Mouse (Mus musculus) induced T-regulatory cell, adult 2 months (primary cell): ENCODE data around the gene Slc7a5.

Experiments
- DNase-seq: peaks from one replicate; pipeline ENCODE4 v3.0.0-alpha.2; 2012; ENCODE audit warnings: low read depth

Slc7a5 gene

DNA sequence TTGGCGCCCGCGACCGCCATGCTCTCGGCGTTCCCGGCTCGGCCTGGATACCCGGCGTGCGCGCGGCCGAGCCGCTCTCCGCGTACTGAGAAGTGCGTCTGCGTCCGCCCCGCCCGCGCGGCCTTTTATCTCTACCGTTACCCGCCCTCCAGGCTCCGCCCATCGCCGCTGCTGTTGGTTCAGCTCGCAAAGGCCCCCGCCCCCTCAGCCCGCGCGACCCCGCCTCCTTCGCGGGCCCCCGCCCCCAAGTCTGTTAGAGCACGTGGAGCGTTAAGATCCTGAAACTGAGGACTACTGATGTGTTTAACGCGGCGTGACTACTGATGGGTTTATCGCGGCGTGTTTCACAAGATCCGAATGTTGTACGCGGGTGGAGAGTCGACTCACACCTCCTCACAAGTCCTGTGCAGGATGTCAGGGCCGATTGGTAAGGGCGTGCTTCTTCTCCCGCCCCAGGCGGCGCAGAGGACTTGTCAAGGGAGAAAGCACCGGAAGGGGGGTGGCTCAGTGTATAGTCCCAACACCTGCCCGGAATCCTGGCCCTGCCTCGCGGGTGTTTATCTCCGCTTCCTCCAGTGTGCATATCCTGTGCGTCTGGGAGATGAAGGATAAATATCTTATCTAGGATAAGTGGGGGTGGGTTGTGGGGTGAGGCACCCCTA lies at the start of gene Slc7a5:
TSS of gene Slc7a5 (minus strand) at position 108 of the 662 bp plus-strand sequence.
- DNase-seq: peak; percentile 98

DNA sequence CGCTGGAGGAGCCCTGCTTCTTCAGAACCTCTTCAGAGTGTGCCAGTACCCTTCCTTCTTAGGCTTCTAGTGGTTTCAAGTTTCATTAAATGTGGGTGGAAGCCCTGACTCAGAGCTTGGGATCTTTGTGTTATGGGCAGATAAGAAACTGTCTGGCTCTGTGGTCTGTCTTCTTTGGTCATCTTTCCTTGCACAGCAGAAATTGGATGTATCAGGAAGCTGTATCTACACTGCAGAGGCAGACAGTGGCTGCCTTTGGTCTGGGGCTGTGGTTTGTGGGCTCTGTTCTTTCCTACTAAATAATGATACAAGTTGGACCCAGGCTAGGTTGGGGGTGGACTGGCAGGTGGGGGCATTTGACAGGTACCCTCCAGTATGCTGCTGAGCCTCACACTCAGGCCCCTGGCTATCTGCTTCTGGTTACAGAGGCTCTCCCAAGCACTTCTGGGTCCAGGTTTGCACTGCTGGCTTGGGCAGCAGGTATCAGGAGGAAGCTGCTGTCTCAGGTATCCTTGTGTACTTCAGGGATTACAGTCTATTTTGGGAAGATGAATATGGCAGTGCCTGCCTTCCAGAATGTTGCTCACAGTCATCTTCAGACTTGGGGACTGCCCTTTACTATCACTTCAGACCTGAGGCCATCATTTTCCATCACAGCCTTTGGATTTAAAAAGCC lies 48.5 kb upstream of the Slc7a5 start:
- no peak for DNase-seq

DNA sequence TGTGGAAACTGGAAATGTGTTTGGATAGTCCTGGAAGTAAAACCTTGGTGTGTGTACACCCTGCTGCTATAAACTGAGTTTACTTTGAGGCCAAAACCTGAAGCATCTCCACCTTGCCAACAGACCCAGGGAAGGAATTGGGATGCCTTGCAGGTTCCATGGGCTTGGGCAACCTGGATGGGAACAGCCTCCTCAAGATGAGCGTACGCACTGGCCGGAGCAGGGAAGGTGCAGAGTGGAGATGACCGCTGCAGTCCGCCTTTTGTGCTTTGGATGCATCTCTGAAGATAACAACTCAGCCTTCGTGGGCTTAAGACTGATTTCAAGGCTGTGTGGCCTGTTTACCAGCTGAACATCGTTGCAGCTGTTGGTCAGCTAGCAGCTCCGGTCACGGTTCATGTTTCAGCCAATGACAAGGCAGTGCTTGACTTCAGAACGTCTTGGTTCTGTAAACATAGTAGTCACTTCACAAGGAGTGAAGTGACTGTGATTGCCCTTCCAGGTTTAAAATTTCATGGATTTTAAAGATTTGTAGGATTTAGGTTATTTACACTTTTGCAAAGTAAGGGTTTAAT lies 47.6 kb upstream of the Slc7a5 start:
- no peak for DNase-seq

DNA sequence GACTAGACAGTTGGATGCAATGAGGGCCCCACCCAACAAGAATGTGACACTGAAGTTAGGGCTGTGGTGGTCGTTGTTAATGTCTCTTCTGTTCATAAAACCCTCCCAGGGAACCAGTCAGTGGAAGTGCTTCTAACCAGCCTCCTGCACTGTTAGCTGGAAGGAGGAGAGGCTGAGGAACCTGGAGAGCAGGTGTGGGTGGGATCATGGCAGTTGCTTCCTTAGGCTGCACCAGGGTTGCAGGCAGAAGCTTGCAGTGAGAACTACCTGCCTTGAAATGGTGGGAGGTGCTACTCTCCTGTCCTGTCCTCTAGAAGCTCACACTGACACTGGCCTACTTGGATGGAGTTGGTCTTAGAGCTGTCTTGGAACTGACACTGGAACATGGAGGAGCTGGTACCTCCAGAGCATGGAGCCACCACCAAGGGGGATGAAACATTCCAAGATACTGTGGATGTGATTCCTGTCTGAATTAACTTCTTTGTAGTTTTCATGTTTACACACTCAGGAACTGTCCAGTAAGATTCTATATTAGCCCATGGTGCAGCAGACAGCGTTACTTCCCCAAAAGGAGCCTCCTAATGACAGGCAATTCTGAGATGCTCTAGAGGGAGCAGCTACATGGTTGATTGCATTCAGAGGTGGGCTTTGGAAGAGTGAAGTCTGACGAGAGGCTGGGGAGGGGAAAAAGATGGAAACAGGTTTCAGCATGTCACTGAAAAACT lies 46.5 kb upstream of the Slc7a5 start:
- no peak for DNase-seq

DNA sequence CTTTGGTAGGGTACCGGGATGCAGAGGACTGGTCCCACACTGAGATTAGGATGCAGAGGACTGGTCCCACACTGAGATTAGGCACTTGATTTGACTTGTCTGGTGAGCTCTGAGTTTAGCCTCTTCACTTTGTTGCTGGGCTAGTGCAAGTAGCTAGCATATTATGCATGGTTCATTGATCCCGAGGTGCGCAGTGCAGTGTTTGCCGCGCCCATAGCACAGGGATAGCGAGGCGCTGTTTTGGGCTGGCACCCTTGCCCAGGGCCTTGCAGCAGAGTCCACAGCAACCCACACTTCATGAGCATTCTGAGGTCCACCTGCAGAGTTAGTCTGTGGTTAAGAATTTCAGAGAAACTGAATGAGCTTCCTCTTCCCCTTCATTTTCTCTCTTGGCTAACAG lies 45.3 kb upstream of the Slc7a5 start:
- no peak for DNase-seq

DNA sequence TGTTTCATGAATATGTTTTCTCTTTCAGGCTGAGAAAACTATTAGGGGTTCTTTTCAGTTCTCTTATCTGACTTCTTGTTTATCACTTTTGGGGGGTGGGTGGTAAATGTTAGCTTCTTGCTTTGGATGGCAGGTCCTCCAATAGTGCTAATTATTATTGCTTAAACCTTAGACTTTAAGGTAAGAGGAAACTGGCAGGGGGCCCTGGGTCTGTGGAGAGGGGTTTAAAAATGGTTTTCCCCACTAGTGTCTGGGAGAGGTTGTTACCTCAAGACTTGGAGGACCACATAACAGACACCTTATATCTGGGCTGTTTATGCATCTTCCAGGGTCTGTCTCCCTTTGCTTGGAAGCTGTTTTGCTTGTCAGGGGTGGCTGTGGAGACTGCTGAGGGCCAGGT lies 44.6 kb upstream of the Slc7a5 start:
- DNase-seq: no peak

DNA sequence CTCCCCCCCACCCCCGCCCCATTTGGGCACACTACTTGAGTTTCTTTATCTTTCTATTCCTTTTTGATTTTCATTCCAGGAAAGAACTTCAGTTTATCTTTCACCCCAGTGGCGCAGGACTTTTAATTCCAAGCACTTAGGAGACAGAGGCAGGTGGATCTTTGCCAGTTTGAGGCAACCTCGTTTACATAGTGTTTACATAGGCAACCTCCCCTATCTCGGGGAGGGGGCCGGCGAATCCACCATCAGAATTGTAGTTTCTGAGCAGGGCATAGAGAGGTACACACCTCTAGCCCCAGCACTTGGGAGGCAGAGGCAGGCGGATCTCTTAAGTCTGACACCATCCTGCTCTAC lies 44.1 kb upstream of the Slc7a5 start:
- DNase-seq: no peak

DNA sequence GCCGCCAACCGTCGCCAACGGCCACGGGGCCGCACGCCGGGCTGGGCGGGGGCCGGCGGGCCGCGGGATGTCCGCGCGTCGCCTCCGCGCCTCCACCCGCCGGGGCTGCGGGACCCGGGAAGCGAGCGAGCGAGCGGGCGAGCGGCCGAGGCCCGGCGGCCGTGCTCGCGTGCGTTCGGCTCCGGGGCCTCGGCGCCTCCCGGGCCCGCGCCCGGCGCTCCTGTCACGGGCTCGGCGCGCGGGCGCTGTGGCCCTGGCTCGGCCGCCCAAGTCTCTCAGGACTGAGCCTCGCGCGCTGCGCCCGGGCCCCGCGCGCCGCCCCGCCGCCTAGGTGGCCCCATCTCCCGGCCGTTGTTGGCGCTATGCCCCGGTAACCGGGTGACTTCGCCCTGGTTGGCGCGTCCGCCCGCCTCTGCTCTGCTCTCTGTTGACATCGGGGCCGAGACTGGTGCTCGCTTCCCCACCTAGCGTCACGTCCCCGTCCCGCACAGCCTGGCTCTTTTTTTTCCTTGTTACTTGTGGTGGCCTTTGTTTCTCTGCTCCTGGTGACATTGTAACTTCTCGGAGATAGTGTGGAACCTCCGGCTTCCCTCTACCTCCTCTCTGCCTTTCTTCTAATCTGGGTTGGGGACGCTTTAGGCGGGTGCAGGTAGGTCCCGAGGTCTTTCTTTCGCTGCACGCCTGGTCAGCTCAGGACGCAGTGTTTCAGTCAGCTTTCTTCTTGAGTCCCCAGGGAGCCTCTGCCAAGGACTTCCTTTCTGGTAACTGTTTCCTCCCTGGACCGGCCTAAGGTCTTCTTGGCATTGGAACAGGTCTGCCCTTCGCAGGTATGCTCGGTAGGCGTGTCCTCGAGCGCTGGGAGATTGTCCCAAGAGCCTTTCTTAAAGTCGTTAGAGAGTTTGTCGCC lies 43.5 kb upstream of the Slc7a5 start:
- DNase-seq: peak; percentile 67

DNA sequence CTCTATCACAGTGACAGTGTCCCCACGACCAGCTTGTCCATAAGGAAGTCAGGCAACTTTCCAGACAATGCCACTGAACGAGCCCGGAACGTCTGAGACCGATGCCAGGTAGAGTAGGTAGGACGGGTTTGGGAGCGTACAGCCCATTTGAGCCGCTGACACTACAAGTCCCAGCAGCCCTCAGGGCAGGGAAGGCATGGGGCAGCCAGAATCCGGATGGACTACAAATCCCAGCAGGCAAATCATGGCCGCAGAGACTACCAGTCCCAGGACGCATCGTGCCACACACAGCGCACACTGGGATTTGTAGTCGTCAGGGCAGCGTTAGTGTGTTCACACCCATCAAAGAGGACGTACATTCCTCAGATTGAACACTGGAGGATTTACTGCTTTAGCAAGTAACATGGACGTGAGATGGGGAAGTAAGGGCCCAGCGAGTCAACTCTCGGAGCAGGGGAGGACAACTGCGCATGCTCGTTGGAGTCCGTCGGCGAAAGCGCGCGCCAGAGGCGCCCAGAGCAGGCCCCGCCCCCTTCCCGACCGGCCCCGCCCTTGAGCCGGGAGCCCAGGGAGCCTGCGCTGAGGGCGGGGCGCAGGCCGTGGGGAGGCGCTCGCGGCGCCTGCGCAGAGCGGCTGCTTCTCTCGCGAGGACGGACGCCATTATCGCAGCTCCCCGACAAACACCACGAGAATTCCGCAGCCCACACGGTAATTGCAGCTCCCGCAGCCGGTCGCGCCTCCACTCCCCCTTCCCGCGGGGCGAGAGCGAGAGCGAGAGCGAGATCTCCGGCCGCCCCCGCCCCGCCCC lies 42.7 kb upstream of the Slc7a5 start:
- peak; percentile 99 for DNase-seq

DNA sequence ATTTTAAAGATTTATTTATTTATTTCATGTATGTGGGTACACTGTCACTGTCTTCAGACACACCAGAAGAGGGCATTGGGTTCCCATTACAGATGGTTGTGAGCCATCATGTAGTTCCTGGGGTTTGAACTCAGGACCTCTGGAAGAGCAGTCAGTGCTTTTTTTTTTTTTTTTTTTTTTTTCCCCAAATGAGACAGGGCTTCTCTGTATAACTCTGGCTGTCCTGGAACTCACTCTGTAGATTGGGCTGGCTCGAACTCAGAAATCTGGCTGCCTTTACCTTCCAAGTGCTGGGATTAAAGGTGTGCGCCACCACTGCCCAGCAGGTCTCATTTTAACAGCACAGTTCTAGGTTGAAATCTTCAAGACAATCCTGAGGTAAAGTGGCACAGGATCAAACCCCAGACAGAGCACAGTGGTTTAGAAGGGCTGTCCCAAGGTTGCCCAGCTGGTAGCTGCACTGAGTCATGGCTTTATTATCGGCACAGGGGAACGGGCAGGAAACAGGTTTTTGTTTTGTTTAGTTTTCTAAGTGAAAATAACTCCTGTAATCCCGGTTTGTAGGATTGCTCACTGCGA lies 41.8 kb upstream of the Slc7a5 start, which contains the start of gene Banp:
TSS of gene Banp (plus strand) at position 529 of the 579 bp plus-strand sequence.
- no peak for DNase-seq

DNA sequence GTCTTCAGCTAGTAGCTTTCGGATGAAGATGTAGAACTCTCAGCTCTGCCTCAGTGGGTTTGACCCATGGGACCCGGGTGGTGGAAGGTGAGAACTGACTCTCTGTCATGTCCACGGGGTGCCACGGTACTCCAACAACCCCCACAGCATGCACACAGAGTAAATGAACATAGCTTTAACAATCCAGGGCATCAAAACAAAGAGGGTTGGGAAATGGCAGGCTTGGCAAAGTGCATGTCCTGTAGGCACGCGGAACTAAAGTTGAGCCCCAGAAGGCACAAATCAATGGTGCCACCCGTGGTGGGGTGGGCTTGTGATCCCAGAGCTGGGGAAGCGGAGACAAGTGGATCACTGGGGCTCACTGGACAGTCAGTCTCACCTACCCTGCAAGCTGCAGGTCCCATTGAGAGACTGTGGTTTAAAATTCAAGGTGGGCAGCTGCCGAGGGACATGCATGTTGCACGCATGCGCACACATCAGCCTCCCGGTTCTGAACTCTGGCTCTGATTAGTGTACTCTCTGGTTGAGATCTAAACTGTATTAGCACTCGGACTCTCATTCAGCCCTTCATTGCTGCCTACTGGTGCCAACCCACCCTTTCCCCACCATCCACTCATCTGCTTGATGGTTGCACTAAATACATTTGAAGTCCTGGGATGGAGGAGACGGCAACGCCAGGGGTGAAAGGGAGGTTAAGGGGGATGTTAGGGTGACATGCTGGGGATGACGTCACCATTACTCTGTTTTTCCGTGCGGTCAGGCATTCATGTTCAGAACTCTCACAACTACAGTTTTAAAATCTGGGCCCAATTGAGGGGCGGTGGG lies 41.0 kb upstream of the Slc7a5 start:
- peak; percentile 66 for DNase-seq

DNA sequence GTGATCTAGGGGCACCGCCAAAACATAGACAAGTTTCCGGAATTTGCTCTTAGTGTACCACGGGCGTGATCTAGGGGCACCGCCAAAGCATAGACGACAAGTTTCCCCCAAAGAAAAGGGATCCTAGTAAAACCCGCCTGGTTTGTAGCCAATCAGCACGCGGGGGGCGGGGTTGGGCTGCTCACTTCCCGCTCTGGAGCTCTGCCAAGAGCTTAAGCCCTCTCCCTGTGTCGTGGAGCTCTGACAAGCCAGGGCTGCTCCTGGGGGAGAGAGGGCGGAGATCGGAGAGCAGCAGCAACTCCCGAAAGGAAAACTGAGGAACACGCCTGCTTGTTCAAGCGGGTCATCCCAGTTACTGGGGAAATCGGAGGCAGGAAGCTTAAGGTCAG lies 40.3 kb upstream of the Slc7a5 start:
- DNase-seq: peak; percentile 88

DNA sequence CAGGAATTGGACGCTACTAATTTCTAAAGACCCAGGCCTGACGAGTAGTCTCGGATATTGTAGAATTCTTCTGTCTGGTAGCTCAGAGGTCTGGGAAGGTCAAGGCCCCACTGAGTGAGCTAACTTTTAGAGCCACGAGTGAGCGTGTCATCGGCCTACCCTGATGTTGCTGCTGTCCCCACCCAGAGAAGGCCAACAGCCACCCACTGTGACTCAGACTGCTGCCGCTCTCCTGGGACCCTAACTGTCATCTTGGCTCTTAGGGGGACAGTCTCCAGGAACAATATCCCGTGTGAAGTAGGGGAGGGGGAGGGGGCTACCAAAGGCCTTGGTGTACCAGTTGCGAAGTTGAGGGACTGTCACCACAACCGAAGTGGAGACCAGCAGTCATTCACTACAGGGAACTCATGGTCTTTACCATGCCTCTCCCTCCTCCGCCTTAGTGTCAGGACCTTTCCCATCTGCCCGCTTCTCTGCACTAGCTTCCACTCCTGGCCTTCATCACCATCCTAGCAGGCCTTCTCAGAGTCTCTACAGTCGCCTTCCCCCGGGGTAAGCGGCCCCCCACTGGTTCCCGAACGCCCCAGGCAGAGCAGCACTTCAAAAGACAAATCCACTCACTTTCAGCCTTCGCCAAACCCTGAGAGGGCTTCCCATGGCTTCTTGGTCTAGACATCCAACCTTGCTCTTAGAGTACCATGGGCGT lies 39.7 kb upstream of the Slc7a5 start:
- no peak for DNase-seq

DNA sequence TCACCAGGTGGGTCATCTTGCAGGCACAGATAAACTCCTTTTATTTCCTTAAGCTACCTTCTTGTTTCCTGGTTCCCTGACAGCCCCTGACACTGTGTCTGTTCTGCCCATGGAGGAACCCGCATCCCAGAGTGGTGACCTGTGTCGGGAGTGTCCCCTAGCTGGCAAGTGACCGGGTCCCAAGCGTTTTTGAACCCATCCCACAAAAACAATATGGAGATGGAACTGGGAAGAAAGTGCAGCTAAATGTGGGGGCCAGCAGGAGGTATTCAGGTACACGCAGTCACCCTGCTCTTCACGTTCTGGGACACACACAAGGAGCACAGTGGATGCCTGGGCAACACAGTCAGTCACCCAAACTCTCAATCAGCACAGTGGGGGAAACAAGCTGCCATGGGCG lies 38.9 kb upstream of the Slc7a5 start:
- DNase-seq: no peak

DNA sequence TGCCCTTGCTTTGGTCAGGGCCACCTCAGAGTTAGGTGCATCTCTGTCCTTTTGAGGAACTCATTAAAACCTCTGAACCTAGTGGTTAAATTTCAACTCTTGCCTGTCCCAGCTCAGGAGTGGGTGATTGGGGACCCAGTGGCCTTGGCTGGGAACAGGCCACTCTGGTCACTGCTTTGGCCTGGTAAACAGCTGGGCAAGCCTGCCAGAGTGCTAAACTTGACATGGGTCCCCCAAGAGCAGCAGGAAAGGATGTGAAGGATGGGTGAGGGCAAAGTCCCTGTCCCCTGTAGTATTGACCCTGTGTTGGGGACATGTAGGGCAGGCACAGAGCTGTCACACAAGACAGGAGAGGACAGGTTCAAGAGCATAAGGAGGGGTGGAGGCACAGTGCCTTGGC lies 37.3 kb upstream of the Slc7a5 start, which contains the start of gene Car5a:
TSS of gene Car5a (minus strand) at position 74 of the 400 bp plus-strand sequence.
- no peak for DNase-seq

DNA sequence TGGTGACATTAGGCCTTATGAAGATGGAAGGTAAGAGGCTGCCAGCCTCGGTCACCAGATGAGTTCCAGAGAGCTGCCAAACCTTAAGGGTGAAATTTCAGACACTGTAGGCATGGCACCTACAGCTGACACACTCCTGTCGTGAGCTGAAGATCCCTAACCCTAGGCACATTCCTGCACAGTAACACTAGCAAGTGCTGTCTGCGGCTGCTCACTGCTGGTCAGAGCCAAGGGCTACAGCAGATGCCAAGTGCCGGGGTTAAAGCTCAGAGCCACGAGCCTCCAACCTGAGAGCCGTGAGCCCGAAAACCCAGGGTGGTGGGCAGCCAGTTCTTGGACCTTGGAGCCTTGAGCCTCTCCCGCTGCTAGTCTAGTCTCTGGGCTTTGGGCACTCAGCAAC lies 36.2 kb upstream of the Slc7a5 start:
- DNase-seq: no peak

DNA sequence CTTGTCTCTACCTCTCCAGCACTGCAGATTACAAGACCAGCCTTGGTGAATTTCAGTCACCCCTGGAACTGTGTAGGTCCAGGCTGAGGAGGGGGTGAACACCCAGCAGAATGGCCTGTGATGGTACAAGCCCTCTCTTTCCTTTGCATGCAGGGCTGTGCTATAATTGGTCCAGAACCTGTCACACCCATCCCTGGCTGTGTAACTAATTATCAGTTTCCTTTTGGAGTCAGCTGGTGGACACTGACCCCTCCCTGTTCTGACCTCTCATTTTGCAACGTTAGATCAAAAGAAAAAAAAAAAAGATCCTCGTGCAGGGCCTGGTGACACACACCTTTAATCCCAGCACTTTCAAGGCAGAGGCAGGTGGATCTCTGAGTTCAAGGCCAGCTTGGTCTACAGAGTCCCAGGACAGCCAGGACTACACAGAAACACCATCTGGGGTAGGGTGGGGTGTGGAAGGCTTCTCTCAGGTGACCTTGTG lies 35.6 kb upstream of the Slc7a5 start:
- no peak for DNase-seq

DNA sequence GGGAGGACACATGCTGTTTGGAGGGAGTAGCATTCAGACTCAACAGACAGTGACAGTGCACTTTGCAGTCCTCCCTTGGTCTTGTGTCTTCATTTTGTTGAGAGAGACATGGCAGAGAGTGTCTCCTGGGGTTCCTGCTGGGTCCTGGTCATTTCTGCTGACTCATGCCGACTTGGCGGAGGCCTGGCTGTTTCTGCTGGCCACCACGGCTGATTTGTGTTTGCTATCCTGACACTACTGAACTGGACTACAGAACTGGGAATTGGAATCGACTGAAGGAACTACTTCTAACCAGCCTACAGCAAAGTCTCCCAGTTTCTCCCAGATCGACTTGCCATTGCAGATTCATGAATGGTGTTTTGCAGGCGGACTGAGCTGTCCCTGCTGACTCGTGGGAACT lies 31.2 kb upstream of the Slc7a5 start:
- no peak for DNase-seq

DNA sequence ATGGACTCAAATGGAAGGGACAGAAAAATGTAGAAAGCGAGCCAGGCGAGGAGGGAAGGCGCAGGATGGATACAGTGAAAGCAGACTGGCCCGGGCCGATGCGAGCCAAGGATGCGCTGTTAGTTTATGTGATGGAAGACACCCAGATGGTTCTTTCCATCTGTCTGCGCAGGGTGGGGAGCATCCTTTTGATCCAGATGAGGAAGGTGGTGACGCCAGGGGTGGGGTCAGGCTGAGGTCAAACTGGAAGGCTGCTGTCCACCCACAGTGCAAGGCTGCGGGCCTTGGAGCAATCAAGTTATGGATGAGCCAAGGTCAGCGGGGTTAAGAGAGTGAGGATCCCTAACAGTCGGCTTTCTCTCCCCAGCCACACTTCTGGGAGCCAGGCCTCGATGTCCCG lies 28.9 kb upstream of the Slc7a5 start:
- DNase-seq: no peak
